Mouse (Mus musculus) left cerebral cortex, adult 6 months (tissue): ENCODE results near the gene Abca1. TPM values are rescaled to one million over a fixed set of nuclear protein-coding genes. Genes with fewer than 3 reads are reported as not detected.

Experiments
- long read RNA-seq, 2 experiments: library from polyadenylated mRNA; unstranded; transcript quantifications; one replicate each; pipeline ENCODE4 v2.0.0; 2019 to 2020
- polyA plus RNA-seq: library from polyadenylated mRNA; unstranded; fragments of <200 nt; fragmentation: Nextera tagmentation; gene quantifications from 2 replicates; pipeline ENCODE4 v1.2.3, GENCODE M21; 2021

Abca1 gene
- 1.5 and 1.7 TPM in 2 replicates for polyA plus RNA-seq
- long read RNA-seq, experiment 1, partial matches to known transcripts: 6 of 10 reads
- long read RNA-seq, experiment 1, other reads (novel, unspliced or antisense): 4 of 10 reads
- long read RNA-seq, experiment 2, partial matches to known transcripts: 0 of 7 reads
- long read RNA-seq, experiment 2, other reads (novel, unspliced or antisense): 7 of 7 reads

DNA sequence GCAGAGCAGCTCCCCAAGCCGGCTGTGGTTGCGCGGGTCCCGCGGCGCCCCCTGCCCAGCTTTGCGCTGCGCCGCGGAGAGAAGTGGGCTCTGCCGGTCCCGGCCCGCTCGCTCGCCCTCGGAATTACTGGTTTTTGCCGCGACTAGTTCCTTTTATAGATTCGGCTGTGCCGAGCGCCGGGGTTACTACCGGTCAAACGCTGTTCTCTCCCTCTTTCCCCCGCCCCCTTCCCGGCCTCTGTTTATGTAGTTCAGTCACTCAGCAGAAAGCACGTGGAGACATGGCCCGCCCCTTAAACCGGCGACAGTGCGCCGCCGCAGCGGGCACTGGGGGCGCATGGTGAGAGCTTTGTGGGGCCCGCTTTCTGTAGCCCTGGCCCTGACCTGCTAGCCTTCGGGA lies at the start of gene Abca1:
TSS of gene Abca1 (minus strand) at position 129 of the 400 bp plus-strand sequence.

DNA sequence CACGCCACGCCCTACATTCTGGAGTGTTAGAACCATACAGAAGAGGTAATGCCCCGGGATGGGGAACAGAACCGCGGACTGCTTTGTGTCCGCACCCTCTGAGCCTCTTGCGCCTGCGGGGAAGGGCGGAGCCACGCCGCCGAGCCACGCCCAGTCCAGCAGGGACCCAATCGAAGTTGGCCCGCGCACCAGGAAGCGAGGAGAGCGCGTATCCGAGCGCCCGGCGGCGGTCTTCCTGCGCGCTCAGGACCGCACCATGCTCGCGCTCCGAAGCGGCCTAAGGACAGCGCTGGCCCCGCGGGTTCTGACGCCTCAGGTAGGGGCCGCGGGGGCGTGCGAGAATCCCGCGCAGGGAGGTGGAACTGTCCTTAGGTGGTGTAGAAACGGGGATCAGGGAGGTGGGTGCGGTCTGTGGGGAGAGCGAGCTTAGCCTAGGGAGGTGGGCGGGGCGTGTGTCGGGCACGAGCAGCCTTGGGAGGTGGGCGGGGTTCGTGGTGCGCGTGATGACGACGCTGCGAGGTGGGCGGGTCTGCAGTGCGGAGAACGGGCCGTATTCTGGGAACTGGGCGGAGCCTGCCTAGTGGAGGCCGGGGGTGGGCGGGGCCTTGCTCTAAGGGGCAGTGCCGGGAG lies 147.8 kb downstream of the Abca1 start, which contains the start of gene Nipsnap3b:
TSS of gene Nipsnap3b (plus strand) at position 149 of the 630 bp plus-strand sequence.

DNA sequence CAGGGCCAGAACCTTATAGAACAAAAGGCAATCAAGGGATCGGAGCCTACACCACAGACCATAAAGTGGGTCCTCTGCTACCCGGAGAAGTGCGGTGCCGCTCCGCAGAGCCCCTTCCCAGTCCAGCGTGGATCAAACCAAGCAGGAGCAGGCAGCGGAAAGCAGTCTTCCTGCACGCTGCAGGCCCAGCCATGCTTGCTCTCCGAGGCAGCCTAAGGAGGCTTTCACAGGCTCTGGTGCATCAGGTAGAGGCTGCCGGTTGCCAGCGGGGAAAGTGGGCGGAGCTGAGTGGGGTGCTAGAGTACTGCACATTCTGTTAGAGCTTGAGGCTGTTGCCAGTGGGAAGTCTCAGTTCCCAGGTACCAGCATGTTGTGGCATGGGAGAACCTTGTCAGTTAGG lies 170.4 kb downstream of the Abca1 start, which contains the start of gene Nipsnap3a:
TSS of gene Nipsnap3a (plus strand) at position 25 of the 400 bp plus-strand sequence.

Other genes starting within 250 kb of the Abca1 start
- gene Olfr272, start 240.7 kb downstream of the Abca1 start, polyA plus RNA-seq: not detected in 2 replicates
- gene Olfr270, start 195.3 kb downstream of the Abca1 start, polyA plus RNA-seq: not detected in 2 replicates
- gene Nipsnap3a, start 170.6 kb downstream of the Abca1 start, polyA plus RNA-seq: not detected in 2 replicates
- 36.4 and 43.1 TPM in 2 replicates for gene Nipsnap3b, start 148.0 kb downstream of the Abca1 start, polyA plus RNA-seq